Mouse (Mus musculus) retina, postnatal 1 day (tissue): Measurements from ENCODE around the gene Nudt12.

Experiments
- DNase-seq: peaks from one replicate; pipeline ENCODE4 v3.0.0-alpha.2; 2012

Gene Nudt12

GRCm38 (mm10) chr17:59013091-59013459 lies at the start of gene Nudt12:
Gene Nudt12, minus strand, starts transcription at chr17:59013372.
- peak; percentile 65 for DNase-seq

- no peak for DNase-seq
These were observed 40.1 kb upstream of the Nudt12 start for GRCm38 (mm10) chr17:59053306-59053705.

GRCm38 (mm10) chr17:59039754-59040153 lies 26.6 kb upstream of the Nudt12 start:
- DNase-seq, result peak; percentile 37

GRCm38 (mm10) chr17:59033445-59033844 lies 20.3 kb upstream of the Nudt12 start:
- no peak for DNase-seq

GRCm38 (mm10) chr17:59026336-59026735 lies 13.2 kb upstream of the Nudt12 start:
- no peak for DNase-seq

GRCm38 (mm10) chr17:59024502-59024901 lies 11.3 kb upstream of the Nudt12 start:
- peak; percentile 21 for DNase-seq

- peak; percentile 78 for DNase-seq
These were observed 10.8 kb upstream of the Nudt12 start for GRCm38 (mm10) chr17:59023971-59024370.

GRCm38 (mm10) chr17:59018666-59019065 lies 5.5 kb upstream of the Nudt12 start:
- DNase-seq, result peak; percentile 48

GRCm38 (mm10) chr17:59012421-59013090 lies 616 bp downstream of the Nudt12 start:
- peak; percentile 59 for DNase-seq

- peak; percentile 6 for DNase-seq
These were observed 1.4 kb downstream of the Nudt12 start for GRCm38 (mm10) chr17:59011546-59012307.

GRCm38 (mm10) chr17:58991275-58991674 lies 21.9 kb downstream of the Nudt12 start, which contains the start of gene Pdzph1:
Gene Pdzph1, minus strand, starts transcription at chr17:58991375.
- DNase-seq, result no peak

- DNase-seq, result no peak
These were observed 39.9 kb downstream of the Nudt12 start for GRCm38 (mm10) chr17:58973237-58973636.

- peak; percentile 27 for DNase-seq
These were observed 53.3 kb downstream of the Nudt12 start for GRCm38 (mm10) chr17:58959905-58960304.

- DNase-seq, result no peak
These were observed 56.1 kb downstream of the Nudt12 start for GRCm38 (mm10) chr17:58957055-58957454.
